Mouse (Mus musculus) midbrain, embryonic 12.5 days (tissue): ENCODE data around the gene Golgb1. TPM values are rescaled to one million over a fixed set of nuclear protein-coding genes. Genes with fewer than 3 reads are reported as not detected.

Source experiments
- ATAC-seq: fragments of 200-750 bp; cut with Nextera tagmentation; 2 replicates; pipeline ENCODE4 v1.8.0; 2017; ENCODE audit warnings: low read depth, moderate TSS enrichment, moderate library complexity; ENCODE audit not compliant: low FRiP score
- H3K27ac ChIP-seq: fragments of 300-500 bp; sonication (generic); replicated peaks from 2 replicates; pipeline ENCODE4 v1.5.1; 2016; ENCODE audit warnings: mild to moderate bottlenecking
- H3K27me3 ChIP-seq: fragments of 300-500 bp; sonication (generic); 2 replicates; pipeline ENCODE4 v1.6.1; 2016; ENCODE audit warnings: mild to moderate bottlenecking
- H3K36me3 ChIP-seq: fragments of 300-500 bp; sonication (generic); 2 replicates; pipeline ENCODE4 v1.6.1; 2016
- H3K4me1 ChIP-seq: fragments of 300-500 bp; sonication (generic); 2 replicates; pipeline ENCODE4 v1.6.1; 2016
- H3K4me2 ChIP-seq: fragments of 300-500 bp; sonication (generic); replicated peaks from 2 replicates; pipeline ENCODE4 v1.6.1; 2016; ENCODE audit warnings: mild to moderate bottlenecking, moderate library complexity
- H3K4me3 ChIP-seq: fragments of 300-500 bp; sonication (generic); 2 replicates; pipeline ENCODE4 v1.5.1; 2016; ENCODE audit warnings: mild to moderate bottlenecking
- H3K9ac ChIP-seq: fragments of 300-500 bp; sonication (generic); replicated peaks from 2 replicates; pipeline ENCODE4 v1.6.1; 2016; ENCODE audit warnings: mild to moderate bottlenecking, moderate library complexity
- H3K9me3 ChIP-seq: fragments of 300-500 bp; sonication (generic); 2 replicates; pipeline ENCODE4 v1.6.1; 2016; ENCODE audit warnings: mild to moderate bottlenecking
- WGBS: fragments of 180-500 bp; shearing (Covaris S2); methylation state at CpG from one replicate; pipeline ENCODE4 v1.1.7; 2016; 5-methylcytosine and 5-hydroxymethylcytosine counted together
- polyA plus RNA-seq: library from polyadenylated mRNA; unstranded; fragments of >200 nt; fragmentation: Nextera tagmentation; extraction: Ambion mirVana; gene quantifications from 2 replicates; pipeline ENCODE4 v1.2.1, GENCODE M21; 2016

The Golgb1 gene
- polyA plus RNA-seq, 1 experiment from 2014 or later = 94.9 TPM

GRCm38 (mm10) chr16:36884881-36885280 lies 9.9 kb downstream of the Golgb1 start:
- no peak overlapping the region for H3K4me3 ChIP-seq
- H3K27me3 ChIP-seq = no peaks in the 10 kb centered on the region
- no peak overlapping the region for H3K27ac ChIP-seq
- no peaks in the 10 kb centered on the region for H3K9me3 ChIP-seq
- 83% methylated on average over 4 of the region's 4 CpGs for WGBS
- H3K36me3 ChIP-seq = peaks cover 19% of the 10 kb centered on the region
- no peak overlapping the region for H3K9ac ChIP-seq
- peaks cover 10% of the 10 kb centered on the region for H3K4me1 ChIP-seq
- H3K4me2 ChIP-seq = no peak overlapping the region
- ATAC-seq = no peak

GRCm38 (mm10) chr16:36885912-36886311 lies 11.0 kb downstream of the Golgb1 start:
- WGBS = 84% methylated on average over 11 of the region's 11 CpGs

GRCm38 (mm10) chr16:36887546-36887945 lies 12.6 kb downstream of the Golgb1 start:
- no peak for ATAC-seq
- no peaks in the 10 kb centered on the region for H3K27me3 ChIP-seq
- WGBS = 87% methylated on average over 5 of the region's 5 CpGs

More at GRCm38 (mm10) chr16:36885912-36886311, 11.0 kb downstream of the Golgb1 start:
- H3K36me3 ChIP-seq = peaks cover 26% of the 10 kb centered on the region
- ATAC-seq = no peak
- no peak overlapping the region for H3K9ac ChIP-seq
- no peak overlapping the region for H3K4me3 ChIP-seq
- no peaks in the 10 kb centered on the region for H3K27me3 ChIP-seq
- H3K27ac ChIP-seq = no peak overlapping the region
- peaks cover 9% of the 10 kb centered on the region for H3K4me1 ChIP-seq
- H3K9me3 ChIP-seq = no peaks in the 10 kb centered on the region
- no peak overlapping the region for H3K4me2 ChIP-seq

DNA sequence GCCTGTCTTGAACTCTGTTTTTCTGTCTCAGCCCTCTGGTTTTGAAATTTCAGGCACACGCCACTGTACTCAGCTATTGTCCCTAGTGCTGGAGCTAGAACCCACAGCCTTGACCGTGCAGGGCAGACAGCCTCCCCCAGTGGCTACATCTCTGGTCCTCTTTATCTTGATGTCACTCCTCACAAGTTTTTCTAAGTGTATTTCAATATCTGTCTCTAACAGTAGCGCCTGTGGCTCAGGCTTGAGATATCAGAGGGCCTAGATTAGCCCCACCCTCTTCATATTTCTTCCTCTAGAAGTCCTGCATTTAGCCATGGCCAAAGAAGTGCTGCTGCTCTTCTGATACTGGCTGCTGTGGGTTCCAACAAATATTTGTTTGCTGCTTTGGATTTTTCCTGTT lies 15.6 kb downstream of the Golgb1 start:
- H3K9me3 ChIP-seq = no peaks in the 10 kb centered on the region
- H3K9ac ChIP-seq = no peak overlapping the region
- peaks cover 59% of the 10 kb centered on the region for H3K36me3 ChIP-seq
- H3K4me3 ChIP-seq = no peak overlapping the region
- no peak overlapping the region for H3K27ac ChIP-seq
- 99% methylated on average over 3 of the region's 3 CpGs for WGBS
- H3K4me1 ChIP-seq = no peaks in the 10 kb centered on the region
- H3K4me2 ChIP-seq = no peak overlapping the region
- H3K27me3 ChIP-seq = no peaks in the 10 kb centered on the region
- no peak for ATAC-seq

More at GRCm38 (mm10) chr16:36887546-36887945, 12.6 kb downstream of the Golgb1 start:
- no peak overlapping the region for H3K4me3 ChIP-seq
- H3K4me2 ChIP-seq = no peak overlapping the region
- no peak overlapping the region for H3K27ac ChIP-seq
- H3K9ac ChIP-seq = no peak overlapping the region
- H3K36me3 ChIP-seq = peaks cover 38% of the 10 kb centered on the region
- H3K9me3 ChIP-seq = no peaks in the 10 kb centered on the region
- peaks cover 8% of the 10 kb centered on the region for H3K4me1 ChIP-seq

DNA sequence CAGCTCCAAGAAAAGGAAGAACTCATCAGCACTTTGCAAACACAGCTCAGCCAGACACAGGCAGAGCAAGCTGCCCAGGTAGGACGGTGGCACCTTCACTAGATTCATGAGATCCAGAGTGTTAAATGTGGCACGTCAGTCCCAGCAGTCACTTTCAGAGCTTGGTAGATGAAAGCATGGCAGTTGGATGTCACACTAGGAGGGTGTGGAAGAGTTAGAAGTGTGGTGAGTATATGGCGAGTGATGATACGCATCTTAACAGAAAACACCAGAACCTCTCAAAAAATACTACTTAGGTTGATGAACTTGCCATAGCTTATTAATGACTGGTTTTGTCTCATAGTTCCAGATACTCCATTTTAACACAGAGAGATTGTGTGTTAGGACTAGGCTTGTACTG lies 16.5 kb downstream of the Golgb1 start:
- peaks cover 60% of the 10 kb centered on the region for H3K36me3 ChIP-seq
- H3K4me2 ChIP-seq = no peak overlapping the region
- 98% methylated on average over 4 of the region's 4 CpGs for WGBS
- H3K27me3 ChIP-seq = no peaks in the 10 kb centered on the region
- H3K9me3 ChIP-seq = no peaks in the 10 kb centered on the region
- no peak overlapping the region for H3K9ac ChIP-seq
- ATAC-seq = no peak
- H3K27ac ChIP-seq = no peak overlapping the region
- H3K4me1 ChIP-seq = no peaks in the 10 kb centered on the region
- no peak overlapping the region for H3K4me3 ChIP-seq

GRCm38 (mm10) chr16:36893317-36893716 lies 18.4 kb downstream of the Golgb1 start:
- H3K4me2 ChIP-seq = no peak overlapping the region
- H3K9me3 ChIP-seq = no peaks in the 10 kb centered on the region
- H3K36me3 ChIP-seq = peaks cover 67% of the 10 kb centered on the region
- H3K4me3 ChIP-seq = no peak overlapping the region
- ATAC-seq = no peak
- H3K9ac ChIP-seq = no peak overlapping the region
- H3K4me1 ChIP-seq = no peaks in the 10 kb centered on the region
- no peaks in the 10 kb centered on the region for H3K27me3 ChIP-seq
- H3K27ac ChIP-seq = no peak overlapping the region
- WGBS = 90% methylated on average over 10 of the region's 10 CpGs

- H3K4me3 ChIP-seq = no peak overlapping the region
- H3K9me3 ChIP-seq = no peaks in the 10 kb centered on the region
- no peaks in the 10 kb centered on the region for H3K4me1 ChIP-seq
- no peaks in the 10 kb centered on the region for H3K27me3 ChIP-seq
- H3K9ac ChIP-seq = no peak overlapping the region
- no peak overlapping the region for H3K4me2 ChIP-seq
- 93% methylated on average over 6 of the region's 6 CpGs for WGBS
- H3K27ac ChIP-seq = no peak overlapping the region
- ATAC-seq = no peak
- H3K36me3 ChIP-seq = peaks cover 69% of the 10 kb centered on the region
Measured at GRCm38 (mm10) chr16:36896712-36897111, 21.8 kb downstream of the Golgb1 start.

GRCm38 (mm10) chr16:36903156-36903555 lies 28.2 kb downstream of the Golgb1 start:
- H3K36me3 ChIP-seq = peaks cover 53% of the 10 kb centered on the region
- H3K4me1 ChIP-seq = no peaks in the 10 kb centered on the region
- no peak overlapping the region for H3K9ac ChIP-seq
- no peaks in the 10 kb centered on the region for H3K9me3 ChIP-seq
- no peak for ATAC-seq
- no peaks in the 10 kb centered on the region for H3K27me3 ChIP-seq
- H3K27ac ChIP-seq = no peak overlapping the region
- WGBS = 89% methylated on average over 5 of the region's 5 CpGs
- H3K4me2 ChIP-seq = no peak overlapping the region
- H3K4me3 ChIP-seq = no peak overlapping the region

DNA sequence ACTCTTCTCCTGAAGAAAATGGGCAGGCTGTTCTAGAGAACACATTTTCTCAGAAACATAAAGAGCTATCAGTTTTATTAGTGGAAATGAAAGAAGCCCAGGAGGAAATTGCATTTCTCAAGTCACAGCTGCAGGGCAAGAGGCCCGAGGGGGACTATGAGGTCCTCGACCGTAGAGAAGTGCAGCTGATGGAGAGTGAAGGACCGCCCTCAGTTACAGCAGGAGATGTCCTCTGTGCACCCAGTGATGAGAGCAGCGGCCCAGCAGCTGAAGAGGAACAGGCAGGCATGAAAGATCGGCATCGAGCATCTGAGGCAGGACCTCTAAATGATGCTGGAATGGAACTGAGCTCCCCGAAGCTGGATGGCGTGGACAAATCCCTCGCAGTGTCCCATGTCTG lies 37.0 kb downstream of the Golgb1 start:
- peaks cover 75% of the 10 kb centered on the region for H3K36me3 ChIP-seq

GRCm38 (mm10) chr16:36912311-36912710 lies 37.4 kb downstream of the Golgb1 start:
- no peak for ATAC-seq
- no peaks in the 10 kb centered on the region for H3K9me3 ChIP-seq
- no peak overlapping the region for H3K27ac ChIP-seq
- H3K4me2 ChIP-seq = no peak overlapping the region
- no peak overlapping the region for H3K4me3 ChIP-seq
- no peak overlapping the region for H3K9ac ChIP-seq
- no peaks in the 10 kb centered on the region for H3K4me1 ChIP-seq
- H3K36me3 ChIP-seq = peaks cover 77% of the 10 kb centered on the region
- no peaks in the 10 kb centered on the region for H3K27me3 ChIP-seq
- 93% methylated on average over 13 of the region's 13 CpGs for WGBS

More for the DNA sequence above, 37.0 kb downstream of the Golgb1 start:
- H3K27me3 ChIP-seq = no peaks in the 10 kb centered on the region
- H3K4me1 ChIP-seq = no peaks in the 10 kb centered on the region
- H3K27ac ChIP-seq = no peak overlapping the region
- no peak for ATAC-seq
- 92% methylated on average over 10 of the region's 10 CpGs for WGBS
- H3K4me3 ChIP-seq = no peak overlapping the region
- no peak overlapping the region for H3K4me2 ChIP-seq
- H3K9ac ChIP-seq = no peak overlapping the region
- no peaks in the 10 kb centered on the region for H3K9me3 ChIP-seq

GRCm38 (mm10) chr16:36914195-36914594 lies 39.3 kb downstream of the Golgb1 start:
- 92% methylated on average over 5 of the region's 5 CpGs for WGBS
- Histone ChIP-seq H3K36me3 (peaks cover 81% of the 10 kb centered on the region), H3K4me1 (no peaks in the 10 kb centered on the region), H3K9me3 (no peaks in the 10 kb centered on the region), H3K9ac (no peak overlapping the region), H3K4me2 (no peak overlapping the region), H3K27me3 (no peaks in the 10 kb centered on the region), H3K4me3 (no peak overlapping the region), H3K27ac (no peak overlapping the region)
- ATAC-seq = no peak

DNA sequence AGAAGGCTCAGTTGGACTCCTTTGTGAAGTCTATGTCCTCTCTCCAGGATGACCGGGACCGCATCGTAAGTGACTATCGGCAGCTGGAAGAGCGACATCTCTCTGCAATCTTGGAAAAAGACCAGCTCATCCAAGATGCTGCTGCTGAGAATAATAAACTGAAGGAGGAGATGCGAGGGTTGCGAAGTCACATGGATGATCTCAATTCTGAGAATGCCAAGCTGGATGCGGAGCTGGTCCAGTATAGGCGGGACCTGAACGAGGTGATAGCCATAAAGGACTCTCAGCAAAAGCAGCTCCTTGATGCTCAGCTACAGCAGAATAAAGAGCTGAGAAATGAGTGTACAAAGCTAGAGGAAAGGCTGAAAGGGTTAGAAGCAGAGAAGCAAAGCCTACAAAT lies 43.6 kb downstream of the Golgb1 start:
- Histone ChIP-seq H3K4me3 (no peak overlapping the region), H3K4me1 (no peaks in the 10 kb centered on the region), H3K9me3 (no peaks in the 10 kb centered on the region), H3K9ac (no peak overlapping the region), H3K27ac (no peak overlapping the region), H3K36me3 (peaks cover 68% of the 10 kb centered on the region), H3K4me2 (no peak overlapping the region), H3K27me3 (no peaks in the 10 kb centered on the region)
- 89% methylated on average over 10 of the region's 10 CpGs for WGBS
- no peak for ATAC-seq

DNA sequence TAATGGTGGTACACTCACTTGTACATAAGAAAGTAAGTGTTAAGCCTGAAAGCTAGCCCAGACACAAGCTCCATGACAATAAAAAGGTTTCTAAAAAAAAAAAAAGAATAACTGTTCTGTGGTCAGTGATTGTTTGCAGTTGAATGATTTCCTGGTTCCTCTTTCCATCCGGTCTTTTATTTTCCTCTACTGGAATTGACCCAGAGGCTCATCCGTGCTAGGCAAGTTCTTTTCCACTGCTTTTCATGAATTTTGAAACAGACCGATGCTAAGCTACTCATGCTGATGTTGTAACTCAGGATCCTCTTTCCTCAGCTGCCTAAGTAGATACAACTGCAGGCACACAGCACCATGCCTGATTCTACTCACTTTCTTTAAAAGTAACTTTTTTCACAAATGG lies 45.5 kb downstream of the Golgb1 start:
- ATAC-seq = no peak
- H3K4me3 ChIP-seq = no peak overlapping the region
- no peaks in the 10 kb centered on the region for H3K4me1 ChIP-seq
- H3K4me2 ChIP-seq = no peak overlapping the region
- H3K36me3 ChIP-seq = peaks cover 59% of the 10 kb centered on the region
- no peak overlapping the region for H3K27ac ChIP-seq
- no peaks in the 10 kb centered on the region for H3K9me3 ChIP-seq
- WGBS = 88% methylated on average over 3 of the region's 3 CpGs
- no peak overlapping the region for H3K9ac ChIP-seq
- H3K27me3 ChIP-seq = no peaks in the 10 kb centered on the region
